Mouse (Mus musculus): ENCODE measurements around the gene Epm2a. TPM values are rescaled to one million over a fixed set of nuclear protein-coding genes. Genes with fewer than 3 reads are reported as not detected.

Epm2a gene
- 10 to 100 TPM; 31.2 to 35.4 TPM for total RNA-seq (2021)
- 12.1 and 20.8 TPM in 2 replicates for polyA plus RNA-seq (2012; rRNA removed)
- long read RNA-seq, partial matches to known transcripts, result 0 of 3 reads
- long read RNA-seq, other reads (novel, unspliced or antisense), result 2 of 3 reads

DNA sequence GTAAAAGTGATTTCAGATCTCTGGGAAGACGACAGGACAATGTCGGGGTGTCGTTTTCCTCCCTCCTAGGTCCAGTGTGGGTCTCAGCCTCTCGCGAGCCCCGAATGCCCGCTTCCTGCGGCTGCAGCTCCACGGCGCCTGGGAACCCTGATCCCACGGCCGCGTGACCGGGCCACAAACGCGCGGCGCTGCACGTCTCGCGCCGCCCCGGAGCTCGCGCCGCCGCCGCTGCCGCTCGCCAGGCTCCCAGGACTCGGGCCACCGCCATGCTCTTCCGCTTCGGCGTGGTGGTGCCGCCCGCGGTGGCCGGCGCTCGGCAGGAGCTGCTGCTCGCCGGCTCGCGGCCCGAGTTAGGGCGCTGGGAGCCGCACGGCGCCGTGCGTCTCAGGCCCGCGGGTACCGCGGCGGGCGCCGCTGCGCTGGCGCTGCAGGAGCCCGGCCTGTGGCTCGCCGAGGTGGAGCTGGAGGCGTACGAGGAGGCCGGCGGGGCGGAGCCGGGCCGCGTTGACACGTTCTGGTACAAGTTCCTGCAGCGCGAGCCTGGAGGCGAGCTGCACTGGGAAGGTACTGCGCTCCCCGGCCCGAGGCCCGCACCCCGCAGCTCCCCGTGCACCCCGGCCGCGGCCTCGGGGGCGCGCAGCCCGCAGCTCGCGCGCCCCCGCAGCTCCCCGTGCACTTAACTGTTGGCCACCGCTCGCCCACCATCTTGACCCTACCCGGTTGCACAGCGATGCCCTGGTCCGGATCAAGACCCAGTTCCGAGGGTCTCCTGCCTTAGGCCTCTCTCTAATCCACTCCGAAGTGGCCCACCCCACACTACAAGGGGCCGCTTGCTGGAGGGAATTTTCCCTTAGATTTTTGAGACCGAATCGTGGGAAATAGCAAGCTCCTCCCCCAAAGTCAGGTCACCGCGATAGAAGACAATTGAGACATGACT, at the start of gene Epm2a:
Epm2a (plus strand) TSS at position 200 of the 937 bp plus-strand sequence.
- Histone ChIP-seq H3K79me2 (replicated peaks; ENCODE audit: control insufficient read depth, insufficient read depth, low read length) (no peaks in the 10 kb centered on the region; the same call in 1 of the 2 replicates), H3K4me1 (ENCODE audit: control insufficient read depth, insufficient read depth, low read length) (peaks cover 1% of the 10 kb centered on the region; the same call in 1 of the 2 replicates), H3K27me3 (ENCODE audit: control insufficient read depth, insufficient read depth, low read length) (no peaks in the 10 kb centered on the region), H3K9ac (ENCODE audit: low read depth, low read length) (peak within 1 kb of the TSS; percentile 99), H3K4me3 (peak within 1 kb of the TSS; percentile 82), H3K27ac (peak within 1 kb of the TSS; percentile 83), H3K36me3 (ENCODE audit: control insufficient read depth, insufficient read depth, low read length) (no peaks in the 10 kb centered on the region)
- no peak for TF ChIP-seq CTCF (IDR thresholded peaks at IDR 0.05)
- TF ChIP-seq EP300 (IDR thresholded peaks at IDR 0.05; ENCODE audit: insufficient read depth, low read depth, low read length), result no peak
- TF ChIP-seq POLR2A (IDR thresholded peaks at IDR 0.05; ENCODE audit: insufficient read depth, low read depth, low read length), result peak; percentile 46
- peak; percentile 89 to 91 for DNase-seq
- WGBS, result under 1% methylated on average over 85 of the region's 106 CpGs
- intact Hi-C loops (cut with DNase I), result loop anchor here (2.0 to 5.0 kb wide), 3 partner anchors 63 to 1664 kb away; partner anchors contain the start of genes Fbxo30, Sf3b5 and Shprh

GRCm38 (mm10) chr10:11298418-11298817, 44.8 kb upstream of the Epm2a start:
- Histone ChIP-seq H3K4me1 (ENCODE audit: control insufficient read depth, insufficient read depth, low read length) (peaks cover 2% of the 10 kb centered on the region; the same call in 1 of the 2 replicates), H3K27ac (no peak overlapping the region), H3K36me3 (ENCODE audit: control insufficient read depth, insufficient read depth, low read length) (peaks cover 6% of the 10 kb centered on the region), H3K27me3 (ENCODE audit: control insufficient read depth, insufficient read depth, low read length) (no peaks in the 10 kb centered on the region), H3K79me2 (replicated peaks; ENCODE audit: control insufficient read depth, insufficient read depth, low read length) (no peaks in the 10 kb centered on the region), H3K4me3 (no peak overlapping the region), H3K9ac (ENCODE audit: low read depth, low read length) (no peak overlapping the region)
- WGBS, result 92% methylated on average over 6 of the region's 6 CpGs
- no peak for DNase-seq
- TF ChIP-seq CTCF (IDR thresholded peaks at IDR 0.05), result no peak
- no peak for TF ChIP-seq POLR2A (IDR thresholded peaks at IDR 0.05; ENCODE audit: insufficient read depth, low read depth, low read length)
- no peak for TF ChIP-seq EP300 (IDR thresholded peaks at IDR 0.05; ENCODE audit: insufficient read depth, low read depth, low read length)
- intact Hi-C loops (cut with DNase I), result no loop called here

GRCm38 (mm10) chr10:11305365-11306053, 37.7 kb upstream of the Epm2a start:
- H3K9ac ChIP-seq (ENCODE audit: low read depth, low read length), result no peak overlapping the region
- H3K4me1 ChIP-seq (ENCODE audit: control insufficient read depth, insufficient read depth, low read length), result peaks cover 2% of the 10 kb centered on the region; the same call in 1 of the 2 replicates
- WGBS, result 70% methylated on average over 9 of the region's 9 CpGs
- H3K4me3 ChIP-seq, result no peak overlapping the region
- H3K27me3 ChIP-seq (ENCODE audit: control insufficient read depth, insufficient read depth, low read length), result no peaks in the 10 kb centered on the region
- intact Hi-C loops (cut with DNase I), result no loop called here
- H3K79me2 ChIP-seq (replicated peaks; ENCODE audit: control insufficient read depth, insufficient read depth, low read length), result no peaks in the 10 kb centered on the region
- H3K36me3 ChIP-seq (ENCODE audit: control insufficient read depth, insufficient read depth, low read length), result no peaks in the 10 kb centered on the region
- no peak for DNase-seq
- no peak overlapping the region for H3K27ac ChIP-seq
- TF ChIP-seq POLR2A (IDR thresholded peaks at IDR 0.05; ENCODE audit: insufficient read depth, low read depth, low read length) (no peak), CTCF (IDR thresholded peaks at IDR 0.05) (no peak), EP300 (IDR thresholded peaks at IDR 0.05; ENCODE audit: insufficient read depth, low read depth, low read length) (no peak)

GRCm38 (mm10) chr10:11306054-11306367, 37.2 kb upstream of the Epm2a start:
- Histone ChIP-seq H3K27ac (no peak overlapping the region), H3K79me2 (replicated peaks; ENCODE audit: control insufficient read depth, insufficient read depth, low read length) (no peaks in the 10 kb centered on the region), H3K4me3 (no peak overlapping the region), H3K9ac (ENCODE audit: low read depth, low read length) (no peak overlapping the region), H3K4me1 (ENCODE audit: control insufficient read depth, insufficient read depth, low read length) (peaks cover 2% of the 10 kb centered on the region; the same call in 1 of the 2 replicates), H3K27me3 (ENCODE audit: control insufficient read depth, insufficient read depth, low read length) (no peaks in the 10 kb centered on the region), H3K36me3 (ENCODE audit: control insufficient read depth, insufficient read depth, low read length) (no peaks in the 10 kb centered on the region)
- peak; percentile 13 to 25 for DNase-seq
- WGBS, result 43% methylated on average over 2 of the region's 2 CpGs
- TF ChIP-seq POLR2A (IDR thresholded peaks at IDR 0.05; ENCODE audit: insufficient read depth, low read depth, low read length) (no peak), CTCF (IDR thresholded peaks at IDR 0.05) (no peak), EP300 (IDR thresholded peaks at IDR 0.05; ENCODE audit: insufficient read depth, low read depth, low read length) (no peak)
- intact Hi-C loops (cut with DNase I), result no loop called here

DNA sequence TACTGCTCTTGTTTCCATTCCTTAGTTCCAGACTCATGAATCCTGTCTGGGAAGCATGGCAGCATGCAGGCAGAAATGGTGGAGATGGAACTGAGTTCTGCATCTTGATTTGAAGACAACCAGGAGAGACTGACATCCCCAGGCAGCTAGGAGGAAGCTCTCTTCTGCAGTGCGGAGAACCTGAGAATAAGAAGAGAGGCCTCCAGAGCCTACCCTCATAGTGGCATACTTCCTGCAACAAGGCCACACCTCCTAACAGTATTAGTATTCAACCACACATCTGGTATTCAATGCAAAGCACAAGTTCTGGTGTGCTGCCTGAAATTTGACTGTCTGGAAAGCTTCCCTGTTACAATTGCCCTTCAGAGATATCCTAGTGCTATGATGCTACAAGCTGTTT, 33.3 kb upstream of the Epm2a start:
- intact Hi-C loops (cut with DNase I), result no loop called here

More for the DNA sequence above, 33.3 kb upstream of the Epm2a start:
- H3K79me2 ChIP-seq (replicated peaks; ENCODE audit: control insufficient read depth, insufficient read depth, low read length), result no peaks in the 10 kb centered on the region
- no peak overlapping the region for H3K9ac ChIP-seq (ENCODE audit: low read depth, low read length)
- DNase-seq, result no peak
- peaks cover 2% of the 10 kb centered on the region; the same call in 1 of the 2 replicates for H3K4me1 ChIP-seq (ENCODE audit: control insufficient read depth, insufficient read depth, low read length)
- 91% methylated on average over 1 of the region's 1 CpGs for WGBS
- H3K36me3 ChIP-seq (ENCODE audit: control insufficient read depth, insufficient read depth, low read length), result no peaks in the 10 kb centered on the region
- no peak overlapping the region for H3K4me3 ChIP-seq
- TF ChIP-seq CTCF (IDR thresholded peaks at IDR 0.05) (no peak), POLR2A (IDR thresholded peaks at IDR 0.05; ENCODE audit: insufficient read depth, low read depth, low read length) (no peak), EP300 (IDR thresholded peaks at IDR 0.05; ENCODE audit: insufficient read depth, low read depth, low read length) (no peak)
- no peak overlapping the region for H3K27ac ChIP-seq
- H3K27me3 ChIP-seq (ENCODE audit: control insufficient read depth, insufficient read depth, low read length), result no peaks in the 10 kb centered on the region
